Mouse (Mus musculus): ENCODE data around the gene Bloc1s2. TPM values are rescaled to one million over a fixed set of nuclear protein-coding genes. Genes with fewer than 3 reads are reported as not detected.
A peak's percentile ranks its signal among the peaks of the same experiment; 100 is the strongest.

Gene Bloc1s2
- polyA plus RNA-seq, 1 experiment from 2014 or later, result 127 TPM

GRCm38 (mm10) chr19:44111706-44112105, 34.5 kb downstream of the Bloc1s2 start:
- WGBS, result 61% methylated on average over 7 of the region's 7 CpGs
- DNase-seq (ENCODE audit: low spot score) (peak; percentile 54), ATAC-seq (ENCODE audit: low FRiP score) (no peak)

DNA sequence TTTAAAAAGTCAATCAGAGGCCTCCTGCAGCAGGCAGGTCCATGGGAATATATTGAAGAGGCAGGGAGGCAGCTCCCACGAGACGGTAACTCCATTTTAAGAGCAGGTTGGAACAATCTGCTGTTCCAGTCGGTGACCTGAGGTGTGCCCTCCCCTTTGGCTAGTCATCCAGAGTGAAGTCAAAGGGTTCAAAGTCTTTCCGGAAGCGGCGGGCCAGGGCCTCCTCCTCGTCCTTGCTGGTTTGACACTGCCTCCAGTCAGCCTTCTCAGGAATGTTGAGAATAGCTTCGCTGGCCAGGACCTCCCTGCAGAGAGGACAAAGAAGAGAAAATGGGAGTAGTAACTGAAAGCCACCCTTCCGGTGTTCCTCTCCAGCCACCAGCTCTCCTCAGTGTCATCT, 35.9 kb downstream of the Bloc1s2 start:
- no peak for ATAC-seq (ENCODE audit: low FRiP score)
- 88% methylated on average over 9 of the region's 9 CpGs for WGBS
- Histone ChIP-seq H3K27ac (ENCODE audit: low read depth, low read length) (no peak overlapping the region), H3K27me3 (ENCODE audit: control insufficient read depth, insufficient read depth, low read length) (no peaks in the 10 kb centered on the region), H3K4me3 (ENCODE audit: low read depth, low read length) (no peak overlapping the region), H3K4me1 (replicated peaks; ENCODE audit: control insufficient read depth, insufficient read depth, low read length) (peaks cover 5% of the 10 kb centered on the region; the same call in 1 of the 2 replicates), H3K4me2 (replicated peaks; ENCODE audit: low read depth, low read length) (no peak overlapping the region), H3K9me3 (ENCODE audit: control insufficient read depth, low read length) (no peaks in the 10 kb centered on the region), H3K36me3 (ENCODE audit: control insufficient read depth, insufficient read depth, low read length) (peaks cover 7% of the 10 kb centered on the region; the same call in 1 of the 2 replicates), H3K9ac (ENCODE audit: low read depth, low read length) (no peak overlapping the region)
- DNase-seq (ENCODE audit: low spot score), result no peak

More at GRCm38 (mm10) chr19:44111706-44112105, 34.5 kb downstream of the Bloc1s2 start:
- Histone ChIP-seq H3K27ac (ENCODE audit: low read depth, low read length) (no peak overlapping the region), H3K4me1 (replicated peaks; ENCODE audit: control insufficient read depth, insufficient read depth, low read length) (peaks cover 1% of the 10 kb centered on the region; the same call in 1 of the 2 replicates), H3K27me3 (ENCODE audit: control insufficient read depth, insufficient read depth, low read length) (no peaks in the 10 kb centered on the region), H3K4me3 (ENCODE audit: low read depth, low read length) (no peak overlapping the region), H3K9ac (ENCODE audit: low read depth, low read length) (no peak overlapping the region), H3K9me3 (ENCODE audit: control insufficient read depth, low read length) (no peaks in the 10 kb centered on the region), H3K4me2 (replicated peaks; ENCODE audit: low read depth, low read length) (no peak overlapping the region), H3K36me3 (ENCODE audit: control insufficient read depth, insufficient read depth, low read length) (peaks cover 7% of the 10 kb centered on the region; the same call in 1 of the 2 replicates)

GRCm38 (mm10) chr19:44108996-44109395, 37.2 kb downstream of the Bloc1s2 start:
- H3K36me3 ChIP-seq (ENCODE audit: control insufficient read depth, insufficient read depth, low read length), result peaks cover 5% of the 10 kb centered on the region; the same call in 1 of the 2 replicates
- DNase-seq (ENCODE audit: low spot score) (no peak), ATAC-seq (ENCODE audit: low FRiP score) (no peak)
- H3K9ac ChIP-seq (ENCODE audit: low read depth, low read length), result no peak overlapping the region
- no peak overlapping the region for H3K4me3 ChIP-seq (ENCODE audit: low read depth, low read length)
- H3K27me3 ChIP-seq (ENCODE audit: control insufficient read depth, insufficient read depth, low read length), result no peaks in the 10 kb centered on the region
- no peak overlapping the region for H3K27ac ChIP-seq (ENCODE audit: low read depth, low read length)
- no peak overlapping the region for H3K4me2 ChIP-seq (replicated peaks; ENCODE audit: low read depth, low read length)
- peaks cover 5% of the 10 kb centered on the region; the same call in 1 of the 2 replicates for H3K4me1 ChIP-seq (replicated peaks; ENCODE audit: control insufficient read depth, insufficient read depth, low read length)
- no peaks in the 10 kb centered on the region for H3K9me3 ChIP-seq (ENCODE audit: control insufficient read depth, low read length)

DNA sequence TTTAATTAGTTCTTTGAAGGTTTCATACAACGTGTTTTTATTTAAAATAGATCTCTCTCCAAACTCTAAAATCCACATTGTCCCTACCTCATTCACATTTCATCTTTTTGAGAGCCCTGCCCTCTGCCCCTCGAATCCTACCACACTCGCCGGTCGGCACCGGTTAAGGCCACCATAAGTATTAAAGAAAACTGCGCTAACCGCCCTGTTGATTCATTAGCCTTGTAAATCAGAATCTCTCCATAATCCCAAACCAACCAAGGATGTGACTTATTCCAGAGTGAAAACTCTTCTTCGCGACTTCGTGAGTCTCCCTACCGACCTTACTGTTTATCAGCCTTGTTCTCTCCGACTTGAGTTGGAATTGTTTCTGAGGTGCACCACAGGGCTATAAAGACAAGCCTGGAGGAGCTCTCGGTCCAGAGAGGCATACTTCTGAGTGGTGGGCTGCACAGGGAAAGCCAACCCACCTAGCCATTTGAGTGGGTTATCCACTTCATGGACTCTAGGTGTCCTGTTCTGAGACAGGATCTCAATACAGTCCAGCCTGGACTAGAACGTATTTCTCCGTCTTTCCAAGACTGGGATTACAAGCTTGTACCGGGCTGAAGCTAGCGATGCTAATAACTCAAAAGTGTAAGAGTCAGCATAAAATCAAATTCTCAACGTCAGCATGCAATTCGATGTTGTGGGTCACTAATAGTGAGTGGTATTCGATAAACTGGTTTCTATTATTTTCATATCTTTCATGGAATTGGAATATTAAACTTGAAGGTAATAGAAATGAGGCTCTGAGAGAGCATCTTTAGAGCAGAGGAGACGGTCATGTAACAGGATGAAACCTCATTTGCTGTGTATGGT, 38.4 kb downstream of the Bloc1s2 start:
- Histone ChIP-seq H3K4me2 (replicated peaks; ENCODE audit: low read depth, low read length) (peak overlapping the region; percentile 83), H3K9ac (ENCODE audit: low read depth, low read length) (peak overlapping the region; percentile 93), H3K27ac (ENCODE audit: low read depth, low read length) (no peak overlapping the region), H3K4me3 (ENCODE audit: low read depth, low read length) (peak overlapping the region; percentile 97), H3K36me3 (ENCODE audit: control insufficient read depth, insufficient read depth, low read length) (peaks cover 2% of the 10 kb centered on the region; the same call in 1 of the 2 replicates), H3K27me3 (ENCODE audit: control insufficient read depth, insufficient read depth, low read length) (no peaks in the 10 kb centered on the region), H3K9me3 (ENCODE audit: control insufficient read depth, low read length) (no peaks in the 10 kb centered on the region), H3K4me1 (replicated peaks; ENCODE audit: control insufficient read depth, insufficient read depth, low read length) (peaks cover 5% of the 10 kb centered on the region; the same call in 1 of the 2 replicates)
- ATAC-seq (ENCODE audit: low FRiP score) (peak; percentile 53; the same call in 1 of the 2 replicates), DNase-seq (ENCODE audit: low spot score) (peak; percentile 29)
- 30% methylated on average over 22 of the region's 22 CpGs for WGBS

DNA sequence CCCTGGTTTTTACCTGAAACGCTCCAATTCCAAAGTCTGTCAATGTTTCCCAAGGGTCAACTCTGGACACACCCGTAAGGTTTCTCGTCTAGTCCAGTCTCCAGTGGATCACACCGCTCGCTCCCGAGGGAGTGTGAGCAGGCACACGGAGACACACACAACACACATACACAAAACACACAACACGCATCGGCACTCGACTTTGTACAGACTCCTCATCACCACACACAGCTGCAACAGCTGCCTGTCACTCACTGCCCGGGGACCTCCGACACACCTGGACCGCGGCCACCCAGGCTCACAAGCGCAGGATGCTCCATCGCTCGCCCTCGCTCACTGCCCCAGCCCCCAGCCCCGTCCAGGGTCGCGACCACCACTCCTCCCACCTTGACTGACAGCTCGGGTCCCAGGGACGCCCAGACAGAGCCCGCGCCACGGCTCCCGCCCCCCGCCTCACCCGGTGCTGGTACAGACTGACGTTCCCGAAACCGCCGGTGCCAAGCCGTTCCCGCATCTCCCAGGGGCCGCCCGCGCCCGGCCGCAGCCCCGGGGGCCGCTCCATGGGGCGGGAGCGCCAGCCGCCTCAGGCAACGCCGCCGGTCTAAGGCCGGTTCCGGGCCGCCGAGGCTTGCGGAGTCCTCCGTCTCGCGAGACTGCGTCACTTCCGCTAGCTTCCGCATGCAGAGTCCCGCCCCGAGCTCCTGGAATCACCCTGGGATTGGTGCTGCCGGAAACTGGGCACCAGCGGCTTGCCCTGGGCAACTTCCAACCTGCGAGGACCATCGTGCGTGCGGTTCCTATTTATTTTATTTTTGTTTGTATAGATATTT, 39.2 kb downstream of the Bloc1s2 start, which contains the start of gene Chuk:
Chuk (minus strand) TSS at position 650 of the 830 bp plus-strand sequence.
- no peaks in the 10 kb centered on the region for H3K27me3 ChIP-seq (ENCODE audit: control insufficient read depth, insufficient read depth, low read length)
- ATAC-seq (ENCODE audit: low FRiP score) (peak; percentile 99), DNase-seq (ENCODE audit: low spot score) (peak; percentile 98)
- peak within 1 kb of the TSS; percentile 97 for H3K4me3 ChIP-seq (ENCODE audit: low read depth, low read length)
- H3K9ac ChIP-seq (ENCODE audit: low read depth, low read length), result peak within 1 kb of the TSS; percentile 93
- H3K4me2 ChIP-seq (replicated peaks; ENCODE audit: low read depth, low read length), result peak within 1 kb of the TSS; percentile 83
- H3K27ac ChIP-seq (ENCODE audit: low read depth, low read length), result peak within 1 kb of the TSS; percentile 60; the same call in 1 of the 2 replicates
- H3K9me3 ChIP-seq (ENCODE audit: control insufficient read depth, low read length), result no peaks in the 10 kb centered on the region
- H3K36me3 ChIP-seq (ENCODE audit: control insufficient read depth, insufficient read depth, low read length), result 0 out of 2 replicates have a peak, but pooled peaks cover 2% of the 10 kb centered on the region
- 1% methylated on average over 67 of the region's 67 CpGs for WGBS
- H3K4me1 ChIP-seq (replicated peaks; ENCODE audit: control insufficient read depth, insufficient read depth, low read length), result peaks cover 5% of the 10 kb centered on the region; the same call in 1 of the 2 replicates

DNA sequence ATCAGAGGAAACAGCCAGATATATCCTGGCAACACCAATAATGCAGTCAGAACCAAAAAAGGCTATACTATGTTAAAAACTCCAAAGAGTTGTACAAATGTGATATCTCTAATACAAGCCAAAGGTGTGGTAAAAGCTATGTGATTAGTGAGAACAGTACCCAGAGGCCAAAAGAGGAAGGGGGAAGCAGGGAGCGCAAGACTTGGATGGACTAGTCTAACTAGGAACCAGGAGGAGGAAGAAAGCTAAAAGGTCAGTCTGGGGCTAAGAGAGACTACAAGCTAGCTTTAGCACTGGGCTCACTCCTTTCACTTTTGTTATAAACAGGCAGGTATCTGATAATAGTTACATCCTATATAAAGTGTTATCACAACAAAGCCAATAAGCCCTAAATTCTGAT, 41.9 kb downstream of the Bloc1s2 start:
- Histone ChIP-seq H3K4me2 (replicated peaks; ENCODE audit: low read depth, low read length) (no peak overlapping the region), H3K4me3 (ENCODE audit: low read depth, low read length) (no peak overlapping the region), H3K27me3 (ENCODE audit: control insufficient read depth, insufficient read depth, low read length) (no peaks in the 10 kb centered on the region), H3K9ac (ENCODE audit: low read depth, low read length) (no peak overlapping the region), H3K36me3 (ENCODE audit: control insufficient read depth, insufficient read depth, low read length) (no peaks in the 10 kb centered on the region), H3K27ac (ENCODE audit: low read depth, low read length) (no peak overlapping the region), H3K9me3 (ENCODE audit: control insufficient read depth, low read length) (no peaks in the 10 kb centered on the region), H3K4me1 (replicated peaks; ENCODE audit: control insufficient read depth, insufficient read depth, low read length) (peaks cover 5% of the 10 kb centered on the region; the same call in 1 of the 2 replicates)
- WGBS, result 90% methylated on average over 1 of the region's 1 CpGs
- ATAC-seq (ENCODE audit: low FRiP score) (no peak), DNase-seq (ENCODE audit: low spot score) (no peak)

GRCm38 (mm10) chr19:44103001-44103400, 43.2 kb downstream of the Bloc1s2 start:
- ATAC-seq (ENCODE audit: low FRiP score) (no peak), DNase-seq (ENCODE audit: low spot score) (no peak)
- no peak overlapping the region for H3K27ac ChIP-seq (ENCODE audit: low read depth, low read length)
- H3K27me3 ChIP-seq (ENCODE audit: control insufficient read depth, insufficient read depth, low read length), result no peaks in the 10 kb centered on the region
- no peak overlapping the region for H3K4me2 ChIP-seq (replicated peaks; ENCODE audit: low read depth, low read length)
- no peak overlapping the region for H3K4me3 ChIP-seq (ENCODE audit: low read depth, low read length)
- H3K9me3 ChIP-seq (ENCODE audit: control insufficient read depth, low read length), result no peaks in the 10 kb centered on the region
- H3K9ac ChIP-seq (ENCODE audit: low read depth, low read length), result no peak overlapping the region
- H3K36me3 ChIP-seq (ENCODE audit: control insufficient read depth, insufficient read depth, low read length), result no peaks in the 10 kb centered on the region
- H3K4me1 ChIP-seq (replicated peaks; ENCODE audit: control insufficient read depth, insufficient read depth, low read length), result peaks cover 5% of the 10 kb centered on the region; the same call in 1 of the 2 replicates
- 92% methylated on average over 3 of the region's 3 CpGs for WGBS

GRCm38 (mm10) chr19:44100840-44101239, 45.4 kb downstream of the Bloc1s2 start:
- H3K9ac ChIP-seq (ENCODE audit: low read depth, low read length), result no peak overlapping the region
- H3K4me3 ChIP-seq (ENCODE audit: low read depth, low read length), result no peak overlapping the region
- no peak overlapping the region for H3K27ac ChIP-seq (ENCODE audit: low read depth, low read length)
- H3K36me3 ChIP-seq (ENCODE audit: control insufficient read depth, insufficient read depth, low read length), result peaks cover 4% of the 10 kb centered on the region; the same call in 1 of the 2 replicates
- H3K4me1 ChIP-seq (replicated peaks; ENCODE audit: control insufficient read depth, insufficient read depth, low read length), result no peaks in the 10 kb centered on the region; the same call in 1 of the 2 replicates
- no peaks in the 10 kb centered on the region for H3K27me3 ChIP-seq (ENCODE audit: control insufficient read depth, insufficient read depth, low read length)
- no peak overlapping the region for H3K4me2 ChIP-seq (replicated peaks; ENCODE audit: low read depth, low read length)
- DNase-seq (ENCODE audit: low spot score) (no peak), ATAC-seq (ENCODE audit: low FRiP score) (no peak)
- H3K9me3 ChIP-seq (ENCODE audit: control insufficient read depth, low read length), result no peaks in the 10 kb centered on the region

Measured in hindbrain, embryonic 11.5 days (tissue).